In the genomic region with DNA sequence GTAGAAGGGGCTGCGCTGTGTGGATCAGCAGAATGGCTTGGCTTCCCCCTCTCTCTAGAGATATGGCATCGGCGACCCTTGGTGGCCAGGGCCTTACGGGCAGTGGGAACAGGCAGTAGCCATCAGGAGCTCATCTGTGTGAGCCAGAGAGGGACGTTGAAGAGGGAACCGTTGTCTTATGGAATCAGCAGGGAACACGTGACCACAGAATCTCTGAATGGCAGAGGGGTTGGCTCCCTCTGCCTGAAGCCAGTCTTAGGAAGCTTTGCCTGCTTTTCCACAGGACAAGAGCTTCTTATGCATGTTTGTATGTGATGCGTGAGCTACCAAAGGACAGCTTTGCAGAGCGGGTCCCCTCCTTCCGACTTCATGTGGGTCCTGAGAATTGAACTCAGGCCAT, we compare ENCODE assay signal across 21 mouse cellular contexts.
DNase-seq lines count a peak whose midpoint lies in the region; ATAC-seq and TF ChIP-seq lines count a peak whose summit lies in the region.
"Had no signal": no experiment of that assay in that cellular context is flagged by ENCODE, and none has a peak within 500 bp of the region (broad histone marks: within the 10 kb centered on the region; RNA-seq: fewer than 3 reads in every experiment).

No protein-coding gene starts in this region.

- TF ChIP-seq CTCF in testis, adult 2 months (IDR thresholded peaks at IDR 0.05; ENCODE audit: control insufficient read depth, insufficient read depth, insufficient replicate concordance, low read depth, low read length): no peak

- no peaks in the 10 kb centered on the region for H3K27me3 ChIP-seq in hindbrain, embryonic 16.5 days (replicated peaks; ENCODE audit: control insufficient read depth, insufficient read depth, low read length)
- H3K27me3 ChIP-seq in hindbrain, embryonic 11.5 days (ENCODE audit: control insufficient read depth, insufficient read depth, low read length): no peaks in the 10 kb centered on the region
- no peaks in the 10 kb centered on the region for H3K27me3 ChIP-seq in testis, adult 2 months (ENCODE audit: control insufficient read depth, insufficient read depth, low read length)
- H3K27me3 ChIP-seq in limb, embryonic 11.5 days (ENCODE audit: control insufficient read depth, insufficient read depth, low read length): no peaks in the 10 kb centered on the region
- H3K27me3 ChIP-seq: forebrain, embryonic 13.5 days; limb, embryonic 15.5 days; midbrain, embryonic 12.5 days had no signal

- H3K9me3 ChIP-seq in hindbrain, embryonic 16.5 days (ENCODE audit: control insufficient read depth, low read length): no peaks in the 10 kb centered on the region
- H3K9me3 ChIP-seq in hindbrain, embryonic 11.5 days (ENCODE audit: control insufficient read depth, low read length): no peaks in the 10 kb centered on the region
- H3K9me3 ChIP-seq in limb, embryonic 11.5 days (ENCODE audit: control insufficient read depth, low read length): no peaks in the 10 kb centered on the region
- H3K9me3 ChIP-seq: forebrain, embryonic 13.5 days; heart, embryonic 12.5 days; limb, embryonic 15.5 days; liver, embryonic 15.5 days; midbrain, embryonic 12.5 days had no signal

- H3K27ac ChIP-seq in hindbrain, embryonic 16.5 days (ENCODE audit: low read depth, low read length): no peak overlapping the region
- H3K27ac ChIP-seq in hindbrain, embryonic 11.5 days (ENCODE audit: low read depth, low read length): no peak overlapping the region
- no peak overlapping the region for H3K27ac ChIP-seq in testis, adult 2 months (ENCODE audit: control insufficient read depth, insufficient read depth, low read depth, low read length)
- no peak overlapping the region for H3K27ac ChIP-seq in limb, embryonic 11.5 days (replicated peaks; ENCODE audit: low read depth, low read length)
- H3K27ac ChIP-seq: forebrain, embryonic 13.5 days; kidney, postnatal 0 days; limb, embryonic 15.5 days; liver, embryonic 15.5 days; macrophage; midbrain, embryonic 12.5 days had no signal

- DNase-seq in hindbrain, embryonic 11.5 days (ENCODE audit: low spot score): no peak
- DNase-seq in testis, postnatal 10 days (ENCODE audit: low spot score): no peak
- DNase-seq in limb, embryonic 11.5 days (ENCODE audit: low spot score): no peak
- DNase-seq in heart, adult 8-10 months (ENCODE audit: low spot score): no peak
- no peak for DNase-seq in adrenal gland, adult (ENCODE audit: inconsistent age in 2 of 2, low spot score in 1 of 2)
- DNase-seq: adrenal gland, postnatal 14 days; cerebellum, adult 11-12 months; cerebellum, postnatal 14 days; heart, postnatal 14 days; kidney, adult 11 months; thymus, adult 18-20 months had no signal

- no peaks in the 10 kb centered on the region for H3K4me1 ChIP-seq in hindbrain, embryonic 16.5 days (ENCODE audit: control insufficient read depth, insufficient read depth, low read depth, low read length)
- no peaks in the 10 kb centered on the region for H3K4me1 ChIP-seq in hindbrain, embryonic 11.5 days (replicated peaks; ENCODE audit: control insufficient read depth, insufficient read depth, low read length)
- H3K4me1 ChIP-seq in testis, adult 2 months (ENCODE audit: control insufficient read depth, insufficient read depth, low read length): no peaks in the 10 kb centered on the region
- H3K4me1 ChIP-seq in limb, embryonic 11.5 days (ENCODE audit: control insufficient read depth, insufficient read depth, low read length): no peaks in the 10 kb centered on the region
- H3K4me1 ChIP-seq: forebrain, embryonic 13.5 days; liver, embryonic 15.5 days had no signal

- H3K9ac ChIP-seq in hindbrain, embryonic 16.5 days (ENCODE audit: low read depth, low read length): 0 out of 2 replicates have a peak overlapping the region, but pooled peaks have one; percentile 7
- H3K9ac ChIP-seq in hindbrain, embryonic 11.5 days (ENCODE audit: low read depth, low read length): no peak overlapping the region
- H3K9ac ChIP-seq in limb, embryonic 11.5 days (ENCODE audit: low read length): peak overlapping the region; percentile 7; the same call in 1 of the 2 replicates
- H3K9ac ChIP-seq: forebrain, embryonic 13.5 days; heart, embryonic 12.5 days; limb, embryonic 15.5 days; liver, embryonic 15.5 days; midbrain, embryonic 12.5 days had no signal

- no peak overlapping the region for H3K4me2 ChIP-seq in hindbrain, embryonic 16.5 days (ENCODE audit: low read length)
- no peak overlapping the region for H3K4me2 ChIP-seq in hindbrain, embryonic 11.5 days (replicated peaks; ENCODE audit: low read depth, low read length)
- H3K4me2 ChIP-seq in limb, embryonic 11.5 days (ENCODE audit: low read depth, severe bottlenecking): no peak overlapping the region
- H3K4me2 ChIP-seq: forebrain, embryonic 13.5 days; heart, embryonic 12.5 days; limb, embryonic 15.5 days; liver, embryonic 15.5 days; midbrain, embryonic 12.5 days had no signal

- no peak overlapping the region for H3K4me3 ChIP-seq in hindbrain, embryonic 16.5 days (ENCODE audit: low read length)
- H3K4me3 ChIP-seq in hindbrain, embryonic 11.5 days (ENCODE audit: low read depth, low read length): no peak overlapping the region
- no peak overlapping the region for H3K4me3 ChIP-seq in testis, adult 2 months (ENCODE audit: control insufficient read depth, low read depth, low read length)
- no peak overlapping the region for H3K4me3 ChIP-seq in limb, embryonic 11.5 days (ENCODE audit: low read depth, low read length)
- H3K4me3 ChIP-seq: forebrain, embryonic 13.5 days; heart, embryonic 12.5 days; limb, embryonic 15.5 days; liver, embryonic 15.5 days; midbrain, embryonic 12.5 days had no signal

- H3K36me3 ChIP-seq in hindbrain, embryonic 16.5 days (ENCODE audit: control insufficient read depth, insufficient read depth, low read length): no peaks in the 10 kb centered on the region
- no peaks in the 10 kb centered on the region for H3K36me3 ChIP-seq in hindbrain, embryonic 11.5 days (ENCODE audit: control insufficient read depth, insufficient read depth, low read length)
- H3K36me3 ChIP-seq in testis, adult 2 months (ENCODE audit: control insufficient read depth, insufficient read depth, low read length): no peaks in the 10 kb centered on the region
- H3K36me3 ChIP-seq in limb, embryonic 11.5 days (ENCODE audit: control insufficient read depth, insufficient read depth, low read length): no peaks in the 10 kb centered on the region
- H3K36me3 ChIP-seq: heart, embryonic 12.5 days; limb, embryonic 15.5 days; liver, embryonic 15.5 days; midbrain, embryonic 12.5 days had no signal

- no peak for ATAC-seq in hindbrain, embryonic 16.5 days
- no peak for ATAC-seq in hindbrain, embryonic 11.5 days (ENCODE audit: low FRiP score)
- no peak for ATAC-seq in limb, embryonic 11.5 days (ENCODE audit: insufficient number of reproducible peaks, low FRiP score, low TSS enrichment, low read depth)
- ATAC-seq: activated CD4-positive, CD25-positive, alpha-beta regulatory T cell, adult 4 months; forebrain, embryonic 13.5 days had no signal

- TF ChIP-seq POLR2A in testis, adult 2 months (IDR thresholded peaks at IDR 0.05; ENCODE audit: control insufficient read depth, low read depth, low read length): 0 out of 2 replicates have a peak, but pooled peaks have one; percentile 14

- 58% methylated on average over 10 of the region's 10 CpGs for WGBS in hindbrain, embryonic 16.5 days
- WGBS in hindbrain, embryonic 11.5 days: 66% methylated on average over 10 of the region's 10 CpGs
- WGBS in limb, embryonic 11.5 days: 64% methylated on average over 10 of the region's 10 CpGs
